Mouse (Mus musculus) left cerebral cortex, adult 2 months (tissue): ENCODE data around the gene Gm11214. TPM values are rescaled to one million over a fixed set of nuclear protein-coding genes. Genes with fewer than 3 reads are reported as not detected.

ENCODE experiments used
- DNase-seq, 2 experiments: peaks; one replicate each; pipeline ENCODE4 v3.0.0; 2021 to 2022; ENCODE audit warnings: low spot score in 2 of 2, mixed read lengths in 1 of 2; ENCODE audit errors: extremely low spot score in 1 of 2
- H3K27ac ChIP-seq: fragments of 200-600 bp; 2 replicates; pipeline ENCODE4 v1.8.1; 2022
- H3K4me3 ChIP-seq: fragments of 200-600 bp; 2 replicates; pipeline ENCODE4 v1.8.1; 2022
- CTCF ChIP-seq: fragments of 200-600 bp; IDR thresholded peaks from 2 replicates; pipeline ENCODE4 v1.8.1; 2022; ENCODE audit warnings: antibody characterized with exemption, mild to moderate bottlenecking, moderate library complexity
- intact Hi-C: fragments of 180-260 bp; cut with DNase I; formaldehyde crosslinking; loops from one replicate; pipeline ENCODE4 v1.15.1; 2025
- total RNA-seq, 2 experiments: library from RNA; stranded (reverse); gene quantifications; 2 replicates each; pipeline ENCODE4 v1.2.3; 2021

Gm11214 gene
- total RNA-seq, 2 experiments from 2014 or later, result not detected

DNA sequence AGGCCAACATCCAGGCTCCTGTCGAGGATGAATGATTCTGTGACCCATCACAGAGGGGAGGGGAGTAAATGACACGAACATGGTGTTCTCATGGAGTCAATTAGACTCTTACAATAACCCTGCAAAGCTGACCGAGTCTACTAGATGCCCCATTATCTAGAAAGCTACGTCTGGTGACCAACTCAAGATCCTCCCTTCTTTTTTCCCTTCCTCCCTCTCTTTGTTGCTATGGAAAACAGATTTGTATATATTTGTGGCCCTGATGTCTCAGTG, 22.0 kb upstream of the Gm11214 start:
- intact Hi-C loops, result loop anchor here (5.0 kb wide), 3 partner anchors 262 to 807 kb away; no protein-coding TSS in a partner anchor
- TF ChIP-seq CTCF, result no peak
- no peak for DNase-seq
- H3K27ac ChIP-seq, result no peak overlapping the region
- H3K4me3 ChIP-seq, result no peak overlapping the region

DNA sequence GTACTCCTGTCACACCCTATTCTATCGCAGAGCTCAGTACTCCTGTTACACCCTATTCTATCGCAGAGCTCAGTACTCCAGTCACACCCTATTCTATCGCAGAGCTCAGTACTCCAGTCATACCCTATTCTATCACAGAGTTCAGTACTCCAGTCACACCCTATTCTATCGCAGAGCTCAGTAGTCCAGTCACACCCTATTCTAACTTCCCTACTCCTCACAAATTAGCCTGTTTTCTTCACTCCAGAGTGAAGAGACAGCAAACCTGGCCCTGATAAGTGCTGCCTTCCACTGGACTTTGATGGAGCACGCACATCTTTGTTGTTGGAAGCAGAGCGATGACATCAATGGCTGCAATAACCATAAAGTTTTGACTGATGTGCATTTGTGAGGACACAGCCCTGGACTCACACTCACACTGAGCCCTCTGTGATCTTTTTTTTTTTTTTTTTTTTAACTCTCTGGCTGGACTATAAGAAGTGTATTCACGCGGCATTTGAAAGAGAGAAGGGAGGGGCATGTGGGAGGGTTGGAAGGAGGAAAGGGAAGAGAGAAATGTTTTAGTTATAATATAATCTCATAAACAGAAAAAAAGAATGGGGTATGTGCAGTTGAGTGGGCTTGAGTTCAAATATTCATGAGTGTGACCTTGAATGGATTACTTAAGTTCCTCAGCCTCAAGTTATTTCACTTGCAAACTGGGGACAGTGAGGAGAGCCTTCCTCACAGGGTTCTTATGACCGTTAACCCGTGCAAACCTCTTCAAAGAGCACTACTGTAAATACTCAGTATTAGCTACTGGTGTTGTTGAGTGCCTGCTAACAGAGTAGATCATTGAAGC, 21.5 kb upstream of the Gm11214 start:
- Histone ChIP-seq H3K27ac (no peak overlapping the region), H3K4me3 (no peak overlapping the region)
- TF ChIP-seq CTCF, result no peak
- no peak for DNase-seq
- intact Hi-C loops, result loop anchor here (5.0 kb wide), 4 partner anchors 122 to 808 kb away; no protein-coding TSS in a partner anchor

DNA sequence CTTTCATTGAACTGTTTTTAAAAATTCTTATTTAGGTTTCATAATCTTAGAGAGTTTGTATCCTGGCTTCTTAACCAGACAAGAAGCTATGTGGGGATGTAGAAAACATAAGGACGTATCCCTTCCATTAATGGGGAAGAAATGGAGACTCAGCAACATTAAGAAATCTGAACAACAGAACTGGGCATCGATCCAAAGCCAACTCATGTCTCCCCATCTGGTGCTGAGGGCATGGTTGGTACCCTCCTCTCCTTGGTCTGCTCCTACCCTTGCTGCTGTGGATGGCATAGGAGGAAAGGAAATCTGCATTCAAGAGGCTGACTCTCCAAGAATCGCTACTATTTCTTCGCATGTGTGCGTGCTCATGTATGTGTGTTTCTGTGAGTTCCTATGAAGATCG, 20.5 kb upstream of the Gm11214 start:
- Histone ChIP-seq H3K27ac (no peak overlapping the region), H3K4me3 (no peak overlapping the region)
- TF ChIP-seq CTCF, result no peak
- DNase-seq, result no peak
- intact Hi-C loops, result loop anchor here (5.0 kb wide), 1 partner anchor 121 kb away; no protein-coding TSS in a partner anchor

DNA sequence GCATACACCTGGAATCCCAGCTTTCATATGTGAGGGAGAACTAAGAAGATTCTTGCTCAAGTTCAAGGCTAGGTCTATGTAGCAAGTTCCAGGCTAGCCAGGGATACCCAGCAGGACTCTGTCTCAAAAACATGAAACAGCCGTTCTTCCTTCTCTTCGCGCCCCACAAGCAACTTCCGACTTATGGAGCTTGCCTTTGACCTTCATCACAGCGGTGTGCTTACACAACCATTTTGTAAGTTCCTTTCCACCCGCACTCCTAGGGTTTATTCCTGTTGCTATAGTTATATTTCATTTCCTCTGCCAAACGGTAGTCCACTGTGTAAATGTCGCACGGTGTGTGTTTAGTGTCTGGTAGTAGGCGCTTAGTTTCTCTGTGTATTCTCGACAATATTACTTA, 19.9 kb upstream of the Gm11214 start:
- DNase-seq, result no peak
- no peak overlapping the region for H3K4me3 ChIP-seq
- no peak overlapping the region for H3K27ac ChIP-seq
- no peak for TF ChIP-seq CTCF
- intact Hi-C loops, result loop anchor here (5.0 kb wide), 1 partner anchor 121 kb away; no protein-coding TSS in a partner anchor

DNA sequence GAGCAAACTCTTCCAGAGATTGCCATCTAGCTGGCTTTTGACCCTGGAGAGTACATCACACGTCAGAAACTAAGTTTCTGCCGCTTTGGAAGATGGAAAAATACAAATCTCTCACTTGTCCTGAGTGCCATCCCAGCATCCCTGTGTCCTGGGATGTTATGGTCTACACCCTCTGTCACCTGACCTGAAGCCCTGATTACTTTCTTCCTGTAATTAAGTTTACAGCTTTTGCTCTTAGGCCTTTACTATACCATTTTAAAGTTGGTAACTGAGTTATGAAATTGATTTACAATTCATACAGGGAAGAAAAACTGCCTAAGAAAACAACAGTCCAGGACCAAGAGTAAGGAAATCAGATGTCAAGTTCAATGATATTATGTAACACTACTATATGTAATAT, 19.3 kb upstream of the Gm11214 start:
- DNase-seq, result no peak
- Histone ChIP-seq H3K4me3 (no peak overlapping the region), H3K27ac (peak overlapping the region; percentile 5; the same call in 1 of the 2 replicates)
- intact Hi-C loops, result loop anchor here (5.0 kb wide), 1 partner anchor 120 kb away; no protein-coding TSS in a partner anchor
- no peak for TF ChIP-seq CTCF

DNA sequence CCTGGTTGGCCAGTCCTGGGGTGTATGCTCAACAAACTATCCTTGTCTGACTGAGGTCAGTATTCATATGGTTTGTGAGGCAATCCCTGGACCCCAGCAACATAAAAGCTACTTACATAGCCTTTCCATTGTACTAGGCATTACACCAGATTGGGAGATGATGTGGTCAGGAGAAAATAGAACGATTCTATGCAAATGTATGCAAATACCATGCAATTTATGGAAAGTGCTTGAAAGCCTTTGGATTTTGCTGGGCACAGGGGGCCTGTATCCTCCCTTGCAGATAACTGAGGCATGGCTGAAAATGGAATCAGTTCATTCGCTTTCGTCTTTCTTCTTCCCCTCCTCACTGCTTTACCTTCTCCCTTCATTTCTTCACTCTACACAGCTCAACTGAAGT, 18.4 kb upstream of the Gm11214 start:
- TF ChIP-seq CTCF, result no peak
- Histone ChIP-seq H3K27ac (peak overlapping the region; percentile 5; the same call in 1 of the 2 replicates), H3K4me3 (no peak overlapping the region)
- intact Hi-C loops, result loop anchor here (5.0 kb wide), 1 partner anchor 119 kb away; no protein-coding TSS in a partner anchor
- DNase-seq, result no peak

DNA sequence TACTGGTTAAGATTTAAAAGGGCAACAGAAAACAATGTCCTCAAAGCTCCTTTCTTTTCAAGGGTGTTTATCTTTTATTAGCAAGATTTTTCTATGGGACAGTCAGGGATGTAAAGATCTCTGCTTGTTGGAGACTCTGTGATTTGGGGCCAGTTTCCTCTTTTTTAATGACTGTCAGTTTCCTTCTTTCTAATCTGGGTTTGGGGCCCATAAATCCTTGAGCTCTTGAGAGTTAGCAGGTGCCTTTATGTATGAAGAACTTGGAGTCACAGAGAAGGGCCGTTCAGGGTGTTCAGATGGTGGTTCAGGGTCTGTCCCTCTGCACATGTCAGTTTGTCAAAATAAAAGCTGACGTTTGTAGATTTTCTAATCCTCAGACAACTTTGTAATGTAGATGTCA, 11.9 kb upstream of the Gm11214 start:
- no peak for DNase-seq
- intact Hi-C loops, result no loop called here
- no peak overlapping the region for H3K4me3 ChIP-seq
- no peak overlapping the region for H3K27ac ChIP-seq
- TF ChIP-seq CTCF, result no peak

DNA sequence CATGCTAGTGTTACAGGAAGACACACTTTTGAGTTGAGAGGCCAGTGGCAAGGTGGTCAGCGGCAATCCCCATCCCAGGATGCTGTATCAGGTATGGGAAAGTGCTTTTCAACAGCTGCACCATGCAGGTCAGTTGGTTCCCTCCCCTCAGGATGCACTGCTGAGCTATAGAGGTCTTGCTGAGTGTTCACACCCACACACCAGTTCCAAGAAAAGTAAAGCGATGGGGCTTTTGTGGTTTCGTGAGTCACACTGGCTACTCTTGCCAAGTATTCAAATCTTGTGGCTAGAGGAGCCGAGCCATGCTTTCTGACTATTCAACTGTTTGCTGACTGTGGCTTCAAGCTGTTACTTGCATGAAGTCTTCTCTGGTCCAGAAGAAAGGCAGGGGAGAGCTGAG, 5.1 kb upstream of the Gm11214 start:
- H3K27ac ChIP-seq, result no peak overlapping the region
- H3K4me3 ChIP-seq, result no peak overlapping the region
- peak; percentile 12 to 38 for DNase-seq
- no peak for TF ChIP-seq CTCF
- intact Hi-C loops, result loop anchor here (5.0 kb wide), 1 partner anchor 186 kb away; no protein-coding TSS in a partner anchor

DNA sequence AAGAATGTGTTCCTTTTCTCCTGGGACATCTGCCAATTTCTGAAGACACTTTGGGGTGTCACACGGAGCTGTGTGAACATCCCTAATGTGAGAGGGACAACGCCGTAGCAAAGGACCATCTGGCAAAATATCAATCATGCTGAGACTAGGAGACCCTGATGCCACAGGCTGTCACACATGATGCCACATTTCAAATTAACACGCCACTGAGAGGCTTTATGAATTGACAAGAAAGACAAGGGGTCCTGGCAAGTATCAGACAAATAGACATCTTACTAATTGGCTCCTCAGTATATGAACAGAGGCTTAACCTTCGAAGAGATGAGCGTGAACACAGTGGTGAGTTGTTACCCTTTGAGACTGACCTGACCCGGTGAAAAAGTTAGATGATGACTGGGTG, 2.6 kb upstream of the Gm11214 start:
- intact Hi-C loops, result loop anchor here (5.0 kb wide), 1 partner anchor 183 kb away; no protein-coding TSS in a partner anchor
- Histone ChIP-seq H3K27ac (no peak overlapping the region), H3K4me3 (no peak overlapping the region)
- no peak for TF ChIP-seq CTCF
- no peak for DNase-seq

DNA sequence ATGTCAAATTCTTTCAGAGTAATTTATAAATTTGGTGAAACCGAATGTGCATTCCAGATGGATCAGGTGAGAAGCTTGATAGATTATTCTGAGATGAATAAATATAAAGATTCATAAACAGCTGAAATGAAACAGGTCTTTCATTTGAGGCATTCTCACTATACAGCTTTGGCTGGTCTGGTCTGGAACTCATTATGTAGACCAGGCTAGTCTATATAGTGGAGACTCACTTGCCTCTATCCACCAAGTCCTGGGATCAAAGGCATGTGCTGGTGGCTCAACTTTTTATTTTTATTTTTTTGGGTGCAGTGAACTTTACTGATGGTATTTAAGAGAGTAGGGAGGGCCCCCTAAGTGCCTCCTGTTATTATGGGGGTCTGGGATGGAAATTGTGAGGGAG, 1.3 kb downstream of the Gm11214 start:
- no peak overlapping the region for H3K27ac ChIP-seq
- H3K4me3 ChIP-seq, result no peak overlapping the region
- DNase-seq, result no peak
- intact Hi-C loops, result no loop called here
- no peak for TF ChIP-seq CTCF

DNA sequence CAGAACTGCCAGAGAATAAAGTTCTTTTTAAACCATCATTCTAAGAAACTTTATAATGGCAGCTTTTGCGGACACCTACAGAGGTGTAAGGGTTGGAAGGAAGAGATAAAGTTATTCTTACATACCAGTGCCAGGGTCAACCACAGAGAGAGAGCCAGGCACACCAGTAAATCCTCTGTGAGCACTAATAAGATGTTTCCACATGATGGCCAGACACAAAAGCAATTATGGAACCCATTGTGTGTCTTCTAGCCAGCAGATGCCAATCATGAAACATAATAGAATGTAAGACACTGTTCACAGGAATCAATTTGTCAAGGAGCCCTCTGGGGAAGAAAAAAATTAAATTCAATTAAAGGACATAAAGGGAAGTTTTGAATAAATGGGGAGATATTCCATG, 1.8 kb downstream of the Gm11214 start:
- no peak overlapping the region for H3K27ac ChIP-seq
- no peak for TF ChIP-seq CTCF
- H3K4me3 ChIP-seq, result no peak overlapping the region
- DNase-seq, result no peak
- intact Hi-C loops, result no loop called here

DNA sequence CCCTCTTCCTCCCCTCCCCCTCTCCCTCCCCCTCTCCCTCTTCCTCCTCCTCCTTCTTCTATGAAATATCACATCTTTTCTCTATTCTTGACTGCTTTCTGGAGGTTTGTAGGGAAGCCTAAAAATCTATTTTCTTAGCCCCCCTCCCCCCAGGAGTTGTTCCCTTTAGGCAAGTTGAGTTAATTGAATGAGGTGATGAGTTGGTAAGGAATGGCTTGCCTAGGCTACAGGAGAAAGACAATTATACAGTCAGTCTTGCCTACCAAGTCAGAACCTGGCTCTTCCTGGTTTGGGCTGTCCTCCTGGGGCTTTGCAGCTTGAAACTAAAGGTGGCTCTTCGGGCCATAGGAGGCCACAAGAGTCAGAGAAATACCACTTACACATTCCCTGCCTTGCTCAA, 3.4 kb downstream of the Gm11214 start:
- Histone ChIP-seq H3K27ac (no peak overlapping the region), H3K4me3 (no peak overlapping the region)
- no peak for DNase-seq
- intact Hi-C loops, result no loop called here
- no peak for TF ChIP-seq CTCF

DNA sequence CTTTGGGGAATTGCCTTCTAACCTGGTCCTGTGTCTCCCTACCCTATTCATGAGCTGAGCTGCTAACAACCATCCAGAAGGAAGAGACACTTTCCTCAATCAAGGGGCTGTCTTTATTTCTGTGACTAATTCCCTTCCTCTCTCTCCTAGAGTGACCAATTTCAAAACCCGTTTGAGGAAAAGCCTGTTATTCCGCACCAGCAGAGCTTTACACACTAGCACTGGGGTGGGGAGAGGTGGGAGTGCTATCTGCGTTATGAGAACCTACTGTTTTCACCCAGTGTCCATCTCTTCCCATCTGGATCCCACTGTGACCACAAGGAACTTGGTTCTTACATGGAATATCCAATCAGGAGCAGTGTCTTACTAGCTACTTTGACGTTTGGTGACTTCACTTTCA, 4.1 kb downstream of the Gm11214 start:
- H3K27ac ChIP-seq, result no peak overlapping the region
- DNase-seq, result no peak
- TF ChIP-seq CTCF, result no peak
- intact Hi-C loops, result no loop called here
- no peak overlapping the region for H3K4me3 ChIP-seq
